Mouse (Mus musculus) liver, embryonic 14.5 days (tissue): ENCODE measurements around the gene Fcgr1. TPM values are rescaled to one million over a fixed set of nuclear protein-coding genes. Genes with fewer than 3 reads are reported as not detected.
A peak's percentile ranks its signal among the peaks of the same experiment; 100 is the strongest.

Experiments
- ATAC-seq: fragments of 200-750 bp; cut with Nextera tagmentation; 2 replicates; pipeline ENCODE4 v1.8.0; 2017; ENCODE audit warnings: moderate number of reproducible peaks, mild to moderate bottlenecking, moderate library complexity; ENCODE audit not compliant: insufficient read depth
- DNase-seq, 3 experiments: peaks; one replicate each; pipeline ENCODE4 v3.0.0-alpha.2; 2012 to 2013; ENCODE audit warnings: low read depth in 3 of 3, low spot score in 3 of 3
- H3K27ac ChIP-seq: fragments of 300-500 bp; sonication (generic); 2 replicates; pipeline ENCODE4 v1.5.1; 2014; ENCODE audit warnings: moderate library complexity, mild to moderate bottlenecking, control low read depth, inconsistent platforms
- H3K27me3 ChIP-seq: fragments of 300-500 bp; sonication (generic); 2 replicates; pipeline ENCODE4 v1.6.1; 2014; ENCODE audit warnings: mild to moderate bottlenecking, low read length, moderate library complexity; ENCODE audit not compliant: control insufficient read depth, insufficient read depth
- H3K36me3 ChIP-seq: fragments of 300-500 bp; sonication (generic); replicated peaks from 2 replicates; pipeline ENCODE4 v1.6.1; 2014; ENCODE audit warnings: low read depth; ENCODE audit not compliant: control insufficient read depth, insufficient read depth
- H3K4me1 ChIP-seq, 2 experiments: fragments of 200-500 bp in 1 of 2; fragments of 300-500 bp in 1 of 2; sonication (generic) in 1 of 2; replicated peaks; 2 replicates each; pipeline ENCODE4 v1.6.1; 2012 to 2014; ENCODE audit warnings: antibody characterized with exemption in 1 of 2, inconsistent platforms in 1 of 2, low read length in 1 of 2; ENCODE audit not compliant: control insufficient read depth in 2 of 2, insufficient read depth in 2 of 2
- H3K4me2 ChIP-seq: fragments of 300-500 bp; sonication (generic); 2 replicates; pipeline ENCODE4 v1.6.1; 2014; ENCODE audit warnings: low read depth, mild to moderate bottlenecking, control low read depth, moderate library complexity
- H3K4me3 ChIP-seq, 2 experiments: fragments of 200-500 bp in 1 of 2; fragments of 300-500 bp in 1 of 2; sonication (generic) in 1 of 2; 2 replicates each; pipeline ENCODE4 v1.5.1; 2012 to 2014; ENCODE audit warnings: low read depth in 2 of 2, low read length in 2 of 2, mild to moderate bottlenecking in 2 of 2, control low read depth in 1 of 2, inconsistent platforms in 1 of 2, moderate library complexity in 1 of 2; ENCODE audit not compliant: insufficient read depth in 1 of 2
- H3K9ac ChIP-seq: fragments of 300-500 bp; sonication (generic); replicated peaks from 2 replicates; pipeline ENCODE4 v1.6.1; 2014; ENCODE audit warnings: mild to moderate bottlenecking, control low read depth, moderate library complexity
- H3K9me3 ChIP-seq: fragments of 300-500 bp; sonication (generic); 2 replicates; pipeline ENCODE4 v1.6.1; 2016; ENCODE audit warnings: low read length, mixed read lengths; ENCODE audit not compliant: control insufficient read depth
- CTCF ChIP-seq: IDR thresholded peaks from 2 replicates; pipeline ENCODE4 v1.5.1; 2016; ENCODE audit warnings: antibody characterized with exemption, low read depth, control low read depth
- EP300 ChIP-seq: IDR thresholded peaks from 2 replicates; pipeline ENCODE4 v1.6.1; 2016; ENCODE audit warnings: antibody characterized with exemption, low read depth
- WGBS: fragments of 180-500 bp; shearing (Covaris S2); extraction: QIAGEN DNeasy Blood & Tissue Kit; methylation state at CpG from one replicate; pipeline ENCODE4 v1.1.7; 2014; ENCODE audit not compliant: insufficient replicate concordance; 5-methylcytosine and 5-hydroxymethylcytosine counted together
- polyA plus RNA-seq, 2 experiments: library from polyadenylated mRNA; depleted of rRNA in 1 of 2; stranded (reverse) in 1 of 2; unstranded in 1 of 2; fragments of >200 nt; fragmentation: Nextera tagmentation in 1 of 2; extraction: Ambion mirVana in 1 of 2; gene quantifications; 2 replicates each; pipeline versions ENCODE4 v1.2.1 to v1.2.3; 2012 to 2014

The Fcgr1 gene
- polyA plus RNA-seq, 2 experiments, result 2.8 to 5.6 TPM

- Histone ChIP-seq H3K27me3 (no peaks in the 10 kb centered on the region), H3K9ac (no peak overlapping the region), H3K36me3 (no peaks in the 10 kb centered on the region), H3K4me2 (no peak overlapping the region), H3K4me3 (no peak overlapping the region), H3K4me1 (peaks cover 30 to 34% of the 10 kb centered on the region in 2 experiments), H3K27ac (no peak overlapping the region), H3K9me3 (no peaks in the 10 kb centered on the region)
- 81% methylated on average over 5 of the region's 5 CpGs for WGBS
- ATAC-seq (no peak), DNase-seq (no peak)
- TF ChIP-seq CTCF (no peak), EP300 (no peak)
Measured at GRCm38 (mm10) chr3:96260220-96260619, 33.5 kb downstream of the Fcgr1 start.

GRCm38 (mm10) chr3:96257190-96257589 lies 36.6 kb downstream of the Fcgr1 start:
- no peak for DNase-seq
- H3K4me1 ChIP-seq, result peaks cover 34 to 37% of the 10 kb centered on the region in 2 experiments
- H3K27ac ChIP-seq, result no peak overlapping the region
- H3K27me3 ChIP-seq, result no peaks in the 10 kb centered on the region
- H3K4me2 ChIP-seq, result no peak overlapping the region
- H3K4me3 ChIP-seq, result no peak overlapping the region
- no peak for ATAC-seq
- no peaks in the 10 kb centered on the region for H3K9me3 ChIP-seq
- no peaks in the 10 kb centered on the region for H3K36me3 ChIP-seq
- TF ChIP-seq CTCF (no peak), EP300 (no peak)
- no peak overlapping the region for H3K9ac ChIP-seq
- WGBS, result 66% methylated on average over 3 of the region's 3 CpGs

- H3K27me3 ChIP-seq, result no peaks in the 10 kb centered on the region
- no peaks in the 10 kb centered on the region for H3K9me3 ChIP-seq
- H3K36me3 ChIP-seq, result no peaks in the 10 kb centered on the region
- peaks cover 28 to 34% of the 10 kb centered on the region in 2 experiments for H3K4me1 ChIP-seq
- no peak overlapping the region for H3K4me2 ChIP-seq
- H3K9ac ChIP-seq, result no peak overlapping the region
- WGBS, result 53% methylated on average over 5 of the region's 5 CpGs
- H3K4me3 ChIP-seq, result no peak overlapping the region
- H3K27ac ChIP-seq, result peak overlapping the region; percentile 11
- TF ChIP-seq CTCF (no peak), EP300 (no peak)
- ATAC-seq, result no peak
- DNase-seq, result no peak
Measured at GRCm38 (mm10) chr3:96255926-96256593, 37.7 kb downstream of the Fcgr1 start.

GRCm38 (mm10) chr3:96254683-96255355 lies 39.0 kb downstream of the Fcgr1 start:
- WGBS, result 19% methylated on average over 10 of the region's 10 CpGs
- no peaks in the 10 kb centered on the region for H3K36me3 ChIP-seq
- DNase-seq (peak; percentile 75 to 77 (median 76)), ATAC-seq (peak; percentile 88)
- peaks cover 33 to 42% of the 10 kb centered on the region in 2 experiments for H3K4me1 ChIP-seq
- no peaks in the 10 kb centered on the region for H3K9me3 ChIP-seq
- H3K4me2 ChIP-seq, result peak overlapping the region; percentile 50
- peak overlapping the region; percentile 77 for H3K27ac ChIP-seq
- H3K4me3 ChIP-seq, result no peak overlapping the region
- peak overlapping the region; percentile 41 for H3K9ac ChIP-seq
- H3K27me3 ChIP-seq, result no peaks in the 10 kb centered on the region
- peak; percentile 87 for TF ChIP-seq EP300
- TF ChIP-seq CTCF, result no peak

GRCm38 (mm10) chr3:96251787-96252186 lies 42.0 kb downstream of the Fcgr1 start:
- Histone ChIP-seq H3K4me1 (peaks cover 39 to 51% of the 10 kb centered on the region in 2 experiments), H3K27me3 (no peaks in the 10 kb centered on the region), H3K9ac (no peak overlapping the region), H3K4me2 (no peak overlapping the region), H3K36me3 (no peaks in the 10 kb centered on the region), H3K9me3 (no peaks in the 10 kb centered on the region), H3K27ac (no peak overlapping the region), H3K4me3 (no peak overlapping the region)
- WGBS, result 71% methylated on average over 3 of the region's 3 CpGs
- no peak for ATAC-seq
- TF ChIP-seq CTCF (no peak), EP300 (no peak)
- DNase-seq, result no peak
